Mouse (Mus musculus): ENCODE measurements around the gene Rpl18a. TPM values are rescaled to one million over a fixed set of nuclear protein-coding genes. Genes with fewer than 3 reads are reported as not detected.

Gene Rpl18a
- polyA plus RNA-seq, 1 experiment = 441 TPM

GRCm38 (mm10) chr8:70926396-70926795 lies 29.2 kb upstream of the Rpl18a start:
- no peak overlapping the region for H3K4me3 ChIP-seq (replicated peaks)
- TF ChIP-seq TAL1 (IDR thresholded peaks at IDR 0.05; ENCODE audit: low read length) = no peak
- TF ChIP-seq GATA1 (IDR thresholded peaks at IDR 0.05; ENCODE audit: low read length) = no peak
- no peaks in the 10 kb centered on the region for H3K9me3 ChIP-seq (ENCODE audit: control insufficient read depth, low read length)

DNA sequence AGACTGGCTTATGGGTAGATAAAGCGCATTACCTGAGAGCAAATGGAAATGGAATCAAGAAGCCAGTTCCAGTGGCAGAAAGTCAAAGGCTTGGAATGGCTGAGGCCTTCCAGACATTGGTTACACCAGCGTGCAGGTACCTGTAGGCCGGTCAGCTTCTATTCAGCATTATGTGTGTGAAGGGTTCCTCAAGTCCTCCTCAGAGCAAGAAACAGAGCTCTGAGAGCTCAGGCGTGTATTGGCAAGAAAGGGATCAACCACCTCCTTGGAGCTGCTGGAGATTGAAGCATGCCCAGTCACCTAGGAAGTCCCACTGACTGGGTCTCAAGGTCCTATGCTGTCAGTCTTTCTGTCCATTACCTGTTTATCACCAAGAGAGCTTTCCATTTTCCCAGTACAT lies 28.5 kb upstream of the Rpl18a start:
- Histone ChIP-seq H3K4me1 (ENCODE audit: control insufficient read depth) (peaks cover 8% of the 10 kb centered on the region), H3K36me3 (ENCODE audit: control insufficient read depth) (no peaks in the 10 kb centered on the region), H3K4me3 (replicated peaks) (no peak overlapping the region), H3K9me3 (ENCODE audit: control insufficient read depth, low read length) (no peaks in the 10 kb centered on the region), H3K27me3 (ENCODE audit: control insufficient read depth) (no peaks in the 10 kb centered on the region)
- TF ChIP-seq TAL1 (IDR thresholded peaks at IDR 0.05; ENCODE audit: low read length) (no peak), GATA1 (IDR thresholded peaks at IDR 0.05; ENCODE audit: low read length) (no peak)

More at GRCm38 (mm10) chr8:70926396-70926795, 29.2 kb upstream of the Rpl18a start:
- Histone ChIP-seq H3K27me3 (ENCODE audit: control insufficient read depth) (no peaks in the 10 kb centered on the region), H3K4me1 (ENCODE audit: control insufficient read depth) (peaks cover 8% of the 10 kb centered on the region), H3K36me3 (ENCODE audit: control insufficient read depth) (no peaks in the 10 kb centered on the region)

DNA sequence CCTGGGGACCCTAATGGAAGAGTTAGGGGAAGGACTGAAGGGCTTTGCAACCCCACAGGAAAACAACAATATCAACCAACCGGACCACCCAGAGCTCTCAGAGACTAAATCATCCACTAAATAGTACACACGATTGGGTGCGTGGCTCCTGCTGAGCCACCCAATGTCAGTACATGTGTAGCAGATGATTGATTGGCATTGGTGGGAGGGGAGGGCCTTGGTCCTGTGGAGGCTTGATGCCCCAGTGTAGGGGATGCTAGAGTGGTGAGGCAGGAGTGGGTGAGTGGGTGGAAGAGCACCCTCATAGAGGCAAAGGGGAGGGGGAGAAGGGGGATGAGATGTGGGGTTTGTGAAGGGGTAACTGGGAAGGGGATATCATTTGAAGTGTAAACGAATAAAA lies 26.9 kb upstream of the Rpl18a start:
- TF ChIP-seq TAL1 (IDR thresholded peaks at IDR 0.05; ENCODE audit: low read length) = no peak
- no peak for TF ChIP-seq GATA1 (IDR thresholded peaks at IDR 0.05; ENCODE audit: low read length)
- H3K27me3 ChIP-seq (ENCODE audit: control insufficient read depth) = no peaks in the 10 kb centered on the region
- H3K4me1 ChIP-seq (ENCODE audit: control insufficient read depth) = peaks cover 7% of the 10 kb centered on the region
- no peak overlapping the region for H3K4me3 ChIP-seq (replicated peaks)
- no peaks in the 10 kb centered on the region for H3K9me3 ChIP-seq (ENCODE audit: control insufficient read depth, low read length)
- peaks cover 3% of the 10 kb centered on the region for H3K36me3 ChIP-seq (ENCODE audit: control insufficient read depth)

DNA sequence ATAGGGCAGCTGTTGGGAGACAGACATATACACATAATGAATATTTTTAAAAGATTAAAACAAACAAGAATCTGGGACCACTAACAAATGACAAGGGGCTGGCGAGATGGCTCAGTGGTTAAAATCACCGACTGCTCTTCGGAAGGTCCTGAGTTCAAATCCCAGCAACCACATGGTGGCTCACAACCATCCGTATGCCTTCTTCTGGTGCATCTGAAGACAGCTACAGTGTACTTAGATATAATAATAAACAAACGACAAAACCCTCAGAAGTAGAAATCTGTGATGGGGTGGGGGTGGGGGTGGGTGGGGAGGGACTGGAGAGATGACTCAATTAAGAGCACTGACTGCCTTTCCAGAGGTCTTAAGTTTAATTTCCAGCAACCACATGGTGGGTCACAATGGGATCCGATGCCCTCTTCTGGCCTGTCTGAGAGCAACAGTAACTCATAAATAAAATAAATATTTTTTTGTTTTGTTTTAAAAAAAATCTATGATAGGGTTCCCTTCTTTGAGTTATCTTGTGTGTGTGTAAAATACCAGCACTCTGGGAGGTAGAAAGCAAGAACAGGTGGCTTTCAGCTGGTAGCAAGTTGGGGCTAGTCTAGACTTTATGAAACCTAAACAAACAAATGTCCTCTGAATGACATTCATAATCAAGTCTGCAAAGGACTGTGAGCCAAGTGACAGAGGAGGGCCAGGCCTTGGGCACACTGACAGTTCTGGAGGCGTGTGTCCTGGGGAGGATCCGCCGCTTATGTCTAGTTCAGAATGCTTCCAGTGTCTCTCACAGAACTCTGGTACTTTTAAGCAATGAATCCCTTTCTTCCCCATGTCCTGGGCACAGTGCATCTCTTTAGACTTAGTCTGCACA lies 23.1 kb upstream of the Rpl18a start:
- TF ChIP-seq TAL1 (IDR thresholded peaks at IDR 0.05; ENCODE audit: low read length) = no peak
- TF ChIP-seq GATA1 (IDR thresholded peaks at IDR 0.05; ENCODE audit: low read length) = no peak
- Histone ChIP-seq H3K9me3 (ENCODE audit: control insufficient read depth, low read length) (no peaks in the 10 kb centered on the region), H3K4me1 (ENCODE audit: control insufficient read depth) (no peaks in the 10 kb centered on the region), H3K4me3 (replicated peaks) (no peak overlapping the region), H3K36me3 (ENCODE audit: control insufficient read depth) (peaks cover 38% of the 10 kb centered on the region), H3K27me3 (ENCODE audit: control insufficient read depth) (no peaks in the 10 kb centered on the region)

GRCm38 (mm10) chr8:70914704-70915103 lies 17.5 kb upstream of the Rpl18a start:
- Histone ChIP-seq H3K9me3 (ENCODE audit: control insufficient read depth, low read length) (peaks cover 2% of the 10 kb centered on the region), H3K4me1 (ENCODE audit: control insufficient read depth) (peaks cover 2% of the 10 kb centered on the region; the same call in 1 of the 2 replicates), H3K27me3 (ENCODE audit: control insufficient read depth) (no peaks in the 10 kb centered on the region), H3K36me3 (ENCODE audit: control insufficient read depth) (peaks cover 84% of the 10 kb centered on the region), H3K4me3 (replicated peaks) (no peak overlapping the region)
- no peak for TF ChIP-seq TAL1 (IDR thresholded peaks at IDR 0.05; ENCODE audit: low read length)
- TF ChIP-seq GATA1 (IDR thresholded peaks at IDR 0.05; ENCODE audit: low read length) = no peak

- Histone ChIP-seq H3K9me3 (ENCODE audit: control insufficient read depth, low read length) (peaks cover 2% of the 10 kb centered on the region), H3K27me3 (ENCODE audit: control insufficient read depth) (no peaks in the 10 kb centered on the region), H3K4me3 (replicated peaks) (no peak overlapping the region), H3K36me3 (ENCODE audit: control insufficient read depth) (peaks cover 84% of the 10 kb centered on the region), H3K4me1 (ENCODE audit: control insufficient read depth) (peaks cover 6% of the 10 kb centered on the region)
- TF ChIP-seq GATA1 (IDR thresholded peaks at IDR 0.05; ENCODE audit: low read length) (no peak), TAL1 (IDR thresholded peaks at IDR 0.05; ENCODE audit: low read length) (no peak)
These were observed 16.3 kb upstream of the Rpl18a start for GRCm38 (mm10) chr8:70913523-70913922.

GRCm38 (mm10) chr8:70912955-70913354 lies 15.7 kb upstream of the Rpl18a start:
- no peak for TF ChIP-seq TAL1 (IDR thresholded peaks at IDR 0.05; ENCODE audit: low read length)
- no peak for TF ChIP-seq GATA1 (IDR thresholded peaks at IDR 0.05; ENCODE audit: low read length)
- H3K36me3 ChIP-seq (ENCODE audit: control insufficient read depth) = peaks cover 79% of the 10 kb centered on the region

DNA sequence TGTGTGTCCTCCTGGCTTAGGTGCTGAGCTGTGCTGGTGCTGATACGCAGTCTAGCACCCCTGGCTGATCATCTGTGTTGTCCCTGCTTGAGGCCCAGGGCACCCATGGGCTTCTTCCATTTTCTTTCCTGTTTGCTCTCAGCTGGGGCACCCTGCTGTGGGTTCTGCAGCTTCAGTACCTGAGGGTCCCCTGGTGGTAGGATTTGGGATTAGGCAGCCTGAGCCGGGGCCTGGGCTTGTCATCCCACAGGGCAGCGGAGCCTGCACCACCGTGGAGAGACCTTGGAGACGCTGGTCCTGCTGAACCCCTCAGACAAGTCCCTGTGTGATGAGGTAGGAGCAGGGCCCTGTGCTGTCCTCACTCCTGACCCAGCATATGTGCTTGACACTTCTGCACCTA lies 14.4 kb upstream of the Rpl18a start:
- Histone ChIP-seq H3K27me3 (ENCODE audit: control insufficient read depth) (no peaks in the 10 kb centered on the region), H3K36me3 (ENCODE audit: control insufficient read depth) (peaks cover 69% of the 10 kb centered on the region), H3K4me1 (ENCODE audit: control insufficient read depth) (peaks cover 19% of the 10 kb centered on the region), H3K9me3 (ENCODE audit: control insufficient read depth, low read length) (peaks cover 2% of the 10 kb centered on the region), H3K4me3 (replicated peaks) (no peak overlapping the region)
- no peak for TF ChIP-seq TAL1 (IDR thresholded peaks at IDR 0.05; ENCODE audit: low read length)
- TF ChIP-seq GATA1 (IDR thresholded peaks at IDR 0.05; ENCODE audit: low read length) = no peak

More at GRCm38 (mm10) chr8:70912955-70913354, 15.7 kb upstream of the Rpl18a start:
- H3K9me3 ChIP-seq (ENCODE audit: control insufficient read depth, low read length) = peaks cover 2% of the 10 kb centered on the region
- H3K27me3 ChIP-seq (ENCODE audit: control insufficient read depth) = no peaks in the 10 kb centered on the region
- peaks cover 6% of the 10 kb centered on the region for H3K4me1 ChIP-seq (ENCODE audit: control insufficient read depth)
- no peak overlapping the region for H3K4me3 ChIP-seq (replicated peaks)

DNA sequence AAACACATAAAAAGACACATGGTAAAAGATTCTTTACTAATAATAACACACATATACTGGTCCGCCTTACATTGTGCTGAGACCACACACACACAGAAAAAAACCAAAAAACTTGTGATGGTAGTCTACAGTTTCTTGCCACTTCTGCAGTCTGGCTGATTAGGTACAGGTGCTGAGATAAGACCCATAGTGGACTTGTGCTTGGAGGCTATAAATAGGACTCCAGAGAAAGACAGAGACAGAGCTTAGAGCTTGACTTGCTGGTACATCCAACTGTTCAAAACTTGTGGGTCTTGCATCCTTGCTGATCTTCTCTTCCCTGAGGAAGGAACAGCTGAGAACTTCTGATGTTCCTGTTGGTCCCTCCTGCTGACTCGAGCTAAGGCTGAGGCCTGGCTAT lies 10.3 kb upstream of the Rpl18a start:
- Histone ChIP-seq H3K4me3 (replicated peaks) (no peak overlapping the region), H3K9me3 (ENCODE audit: control insufficient read depth, low read length) (no peaks in the 10 kb centered on the region), H3K27me3 (ENCODE audit: control insufficient read depth) (peaks cover 7% of the 10 kb centered on the region), H3K36me3 (ENCODE audit: control insufficient read depth) (peaks cover 28% of the 10 kb centered on the region), H3K4me1 (ENCODE audit: control insufficient read depth) (peaks cover 36% of the 10 kb centered on the region)
- TF ChIP-seq GATA1 (IDR thresholded peaks at IDR 0.05; ENCODE audit: low read length) (no peak), TAL1 (IDR thresholded peaks at IDR 0.05; ENCODE audit: low read length) (no peak)

Measured in erythroblast, embryonic 14.5 days (primary cell).